Mouse (Mus musculus) right cerebral cortex, postnatal 4 days (tissue): ENCODE measurements around the gene Syvn1.
"Not testable (repeated sequence)": the region's sequence is repeated elsewhere in the genome, so short reads cannot be mapped to it uniquely, and the experiment has no call there.

ENCODE experiments used
- DNase-seq: peaks from one replicate; pipeline ENCODE4 v3.0.0-alpha.2; 2022

Gene Syvn1

DNA sequence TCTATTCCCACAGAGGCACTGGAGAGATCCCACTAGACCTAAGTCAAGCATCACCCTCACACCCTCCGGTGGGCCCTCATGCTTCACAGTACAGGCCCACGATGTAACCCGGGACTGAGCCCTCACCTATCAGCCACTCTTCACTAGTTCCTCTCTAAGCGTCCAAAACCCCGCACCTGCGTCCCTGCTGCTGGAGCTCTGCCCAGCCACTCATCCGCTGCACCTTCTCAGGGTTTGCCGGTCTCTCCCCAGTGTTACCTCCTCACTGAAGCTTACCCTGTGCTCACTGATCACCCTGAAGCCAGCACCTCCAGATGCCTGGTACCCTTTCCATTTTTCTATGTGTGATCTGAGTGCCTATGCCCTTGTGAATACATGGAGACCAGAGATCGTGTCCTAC, 4.1 kb upstream of the Syvn1 start:
- no peak for DNase-seq

DNA sequence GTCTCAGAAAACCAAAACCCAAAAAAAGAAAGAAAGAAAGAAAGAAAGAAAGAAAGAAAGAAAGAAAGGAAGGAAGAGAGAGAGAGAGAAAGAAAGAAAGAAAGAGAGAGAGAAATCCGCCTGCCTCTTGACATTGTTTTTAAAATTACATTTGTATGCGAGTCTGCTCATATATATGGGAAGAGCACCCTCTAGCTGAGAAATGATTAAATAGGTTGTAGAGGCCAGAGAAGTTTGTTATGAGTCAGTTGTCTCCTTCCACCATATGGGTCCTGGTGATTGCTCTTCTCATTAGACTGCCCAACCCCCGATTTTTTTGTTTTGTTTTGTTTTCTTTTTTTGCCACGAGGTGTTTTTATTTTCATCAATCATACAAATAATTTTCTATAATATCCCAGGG, 2.3 kb upstream of the Syvn1 start:
- DNase-seq, result not testable (repeated sequence)

DNA sequence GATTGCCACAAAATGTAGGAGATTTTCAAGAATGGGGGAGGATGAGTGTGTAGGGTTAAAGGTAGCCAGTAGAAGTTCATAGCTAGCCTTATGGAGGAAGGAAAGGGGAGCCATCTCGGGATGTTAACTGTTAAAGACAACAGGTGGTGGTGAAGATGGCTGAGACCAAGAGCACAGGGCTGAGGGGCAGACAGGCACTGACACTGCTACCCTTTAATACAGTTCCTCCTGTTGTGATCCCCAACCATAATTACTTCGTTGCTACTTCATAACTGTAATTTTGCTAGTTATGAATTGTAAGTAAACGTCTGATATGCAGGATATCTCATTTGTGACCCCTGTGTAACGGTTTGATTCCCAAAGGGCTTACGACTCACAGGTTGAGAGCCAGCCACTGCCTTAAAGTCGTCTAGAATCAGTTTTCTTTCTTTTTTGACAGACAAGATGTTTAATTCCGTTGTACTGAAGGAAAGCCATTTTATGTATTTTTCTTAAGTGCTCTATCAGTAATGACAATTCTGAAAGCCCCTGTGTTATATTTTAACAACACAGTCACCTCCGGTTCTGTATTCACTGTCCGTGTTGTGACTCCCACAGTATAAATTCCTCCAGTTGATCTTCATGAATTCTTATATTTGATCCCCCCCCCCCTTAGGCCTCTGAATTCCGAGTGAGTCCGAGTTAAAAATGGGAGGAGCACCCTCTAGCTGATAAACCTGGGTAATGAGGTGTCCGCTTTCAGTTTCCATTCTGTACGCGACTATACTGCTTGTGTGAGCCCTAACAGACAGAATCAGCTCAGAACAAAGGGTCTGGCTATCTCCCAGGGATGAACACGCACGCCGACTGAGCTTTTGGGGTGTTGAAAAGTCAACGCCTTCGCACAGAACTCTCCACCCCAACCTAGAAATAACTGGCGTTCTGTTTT, 746 bp upstream of the Syvn1 start:
- no peak for DNase-seq

DNA sequence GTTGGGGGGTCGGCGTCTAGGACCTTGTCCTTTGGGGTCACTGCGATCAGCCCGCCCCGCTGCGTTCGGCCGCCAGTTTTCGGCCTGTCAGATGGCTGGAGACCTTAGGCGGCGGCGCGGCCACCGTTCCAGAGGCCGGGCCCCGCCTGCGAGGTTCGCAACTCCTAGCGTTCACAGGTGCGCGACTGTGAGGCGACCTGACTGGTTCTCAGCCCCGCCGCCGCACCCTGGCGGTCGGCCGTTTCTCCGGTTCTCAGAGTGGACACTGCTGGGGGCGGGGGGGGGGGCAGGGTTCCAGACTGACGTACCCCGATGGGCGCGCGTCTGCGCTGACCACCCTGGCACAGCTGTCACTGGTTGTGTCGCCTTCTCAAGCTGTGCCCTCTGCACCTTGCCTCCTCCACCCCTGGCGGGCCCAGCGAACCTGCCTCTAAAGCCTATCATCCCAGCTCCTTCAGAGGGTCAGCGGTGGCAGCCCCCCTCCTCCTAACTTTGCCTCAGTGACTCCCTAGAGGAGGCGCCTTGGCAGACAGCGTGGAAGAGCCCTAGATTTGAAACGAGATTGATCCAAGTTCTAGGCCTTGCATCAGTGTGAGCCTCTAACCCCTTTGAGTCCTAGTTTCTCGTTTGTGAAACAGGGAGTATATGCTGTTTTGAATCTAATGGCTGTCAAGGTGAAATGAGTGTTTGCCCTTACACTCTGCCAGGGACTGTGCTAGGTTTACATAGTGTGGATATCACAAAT, 950 bp downstream of the Syvn1 start:
- no peak for DNase-seq

DNA sequence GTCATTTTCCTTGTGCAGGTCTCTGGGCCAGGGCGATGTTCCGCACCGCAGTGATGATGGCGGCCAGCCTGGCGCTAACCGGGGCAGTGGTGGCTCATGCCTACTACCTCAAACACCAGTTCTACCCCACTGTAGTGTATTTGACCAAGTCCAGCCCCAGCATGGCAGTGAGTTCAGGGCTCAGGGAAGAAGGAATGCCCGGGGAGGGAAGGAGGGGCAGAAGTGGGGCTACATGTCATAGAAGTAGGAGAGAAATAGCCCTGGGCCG, 1.5 kb downstream of the Syvn1 start:
- DNase-seq, result no peak

DNA sequence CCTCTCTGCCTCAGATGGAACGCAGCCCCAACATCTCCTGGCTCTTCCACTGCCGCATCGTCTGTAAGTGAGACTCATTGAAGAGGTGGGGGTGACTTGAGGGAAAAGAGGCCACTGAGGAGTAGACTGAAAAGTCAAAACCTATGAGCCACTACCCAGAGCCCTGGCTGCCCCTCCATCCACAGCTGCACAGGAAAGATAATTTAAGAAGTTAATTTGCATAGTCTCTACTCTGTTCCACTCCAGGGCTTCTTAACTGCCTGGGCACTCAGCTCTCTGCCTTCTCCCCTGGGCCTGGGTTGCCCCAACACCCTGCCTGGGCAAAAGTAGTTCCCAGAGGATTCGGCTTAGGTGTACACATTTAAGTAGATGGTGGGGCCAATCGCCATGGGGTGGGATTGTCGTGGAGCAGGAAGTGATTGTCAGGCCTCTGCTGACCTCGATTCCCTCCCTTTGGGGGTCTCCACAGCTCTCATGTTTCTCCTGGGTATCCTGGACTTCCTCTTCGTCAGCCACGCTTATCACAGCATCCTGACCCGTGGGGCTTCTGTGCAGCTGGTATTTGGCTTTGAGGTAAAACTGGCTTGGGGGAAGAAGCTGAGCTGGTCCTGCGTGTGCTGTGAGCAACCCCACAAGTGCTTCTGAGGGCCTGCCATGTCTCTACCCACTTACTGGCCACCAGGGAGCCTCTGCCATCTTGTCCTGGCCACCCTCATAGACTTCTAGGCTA, 2.5 kb downstream of the Syvn1 start:
- no peak for DNase-seq

DNA sequence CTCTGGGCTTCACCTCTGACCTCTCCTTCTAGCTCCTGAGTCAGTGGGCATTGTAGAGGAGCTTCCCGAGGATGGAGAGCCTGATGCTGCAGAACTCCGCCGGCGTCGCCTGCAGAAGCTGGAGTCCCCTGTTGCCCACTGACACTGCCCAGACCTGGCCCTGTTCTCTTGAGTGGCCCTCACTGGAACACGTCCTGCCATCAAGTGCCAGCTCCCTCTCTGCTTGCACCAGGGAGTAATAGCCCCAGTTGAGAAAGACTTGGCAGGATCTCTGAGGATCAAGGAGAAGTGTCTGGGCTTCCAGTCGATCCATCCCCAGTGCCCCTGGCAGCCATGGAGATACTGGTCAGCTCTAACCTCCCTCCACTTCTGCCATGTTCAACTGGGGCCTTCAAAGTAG, 6.1 kb downstream of the Syvn1 start:
- no peak for DNase-seq

DNA sequence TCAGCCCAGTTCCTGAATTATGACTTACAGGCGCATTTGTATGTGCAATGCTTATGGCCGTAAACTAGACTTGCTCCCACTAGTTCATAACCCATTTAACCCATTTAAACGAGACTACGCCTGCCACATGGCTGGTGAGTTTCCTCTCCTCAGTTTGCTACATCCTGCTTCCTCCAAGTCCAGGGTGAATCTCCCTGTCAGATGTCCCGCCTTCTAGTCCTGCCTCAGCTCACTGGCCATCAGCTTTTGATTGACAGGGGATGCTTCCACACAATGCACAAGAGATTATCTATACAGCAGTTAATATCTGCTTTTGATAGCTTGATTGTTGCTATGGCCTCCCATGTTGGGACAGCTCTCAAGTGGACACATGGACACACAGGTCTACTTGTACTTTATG, 7.9 kb downstream of the Syvn1 start:
- no peak for DNase-seq

DNA sequence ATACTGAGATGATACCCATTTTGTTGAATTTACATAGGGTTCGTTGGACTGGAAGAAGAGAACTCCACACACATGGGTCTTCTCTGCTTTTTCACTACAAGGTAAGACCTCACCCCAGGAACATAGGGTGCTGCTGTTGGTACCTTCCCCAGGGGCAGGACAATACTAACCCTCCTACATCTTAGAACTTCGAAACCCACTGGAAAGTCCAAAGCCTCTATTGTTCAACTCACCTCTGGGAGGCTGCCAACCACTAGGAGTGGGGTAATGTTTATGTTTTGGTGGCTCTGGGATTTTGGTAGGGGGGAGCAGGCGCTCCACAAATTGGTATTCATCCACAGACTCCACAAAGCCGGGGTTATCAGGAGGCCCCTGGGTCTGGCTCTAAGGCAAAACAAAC, 10.3 kb downstream of the Syvn1 start:
- DNase-seq, result no peak

DNA sequence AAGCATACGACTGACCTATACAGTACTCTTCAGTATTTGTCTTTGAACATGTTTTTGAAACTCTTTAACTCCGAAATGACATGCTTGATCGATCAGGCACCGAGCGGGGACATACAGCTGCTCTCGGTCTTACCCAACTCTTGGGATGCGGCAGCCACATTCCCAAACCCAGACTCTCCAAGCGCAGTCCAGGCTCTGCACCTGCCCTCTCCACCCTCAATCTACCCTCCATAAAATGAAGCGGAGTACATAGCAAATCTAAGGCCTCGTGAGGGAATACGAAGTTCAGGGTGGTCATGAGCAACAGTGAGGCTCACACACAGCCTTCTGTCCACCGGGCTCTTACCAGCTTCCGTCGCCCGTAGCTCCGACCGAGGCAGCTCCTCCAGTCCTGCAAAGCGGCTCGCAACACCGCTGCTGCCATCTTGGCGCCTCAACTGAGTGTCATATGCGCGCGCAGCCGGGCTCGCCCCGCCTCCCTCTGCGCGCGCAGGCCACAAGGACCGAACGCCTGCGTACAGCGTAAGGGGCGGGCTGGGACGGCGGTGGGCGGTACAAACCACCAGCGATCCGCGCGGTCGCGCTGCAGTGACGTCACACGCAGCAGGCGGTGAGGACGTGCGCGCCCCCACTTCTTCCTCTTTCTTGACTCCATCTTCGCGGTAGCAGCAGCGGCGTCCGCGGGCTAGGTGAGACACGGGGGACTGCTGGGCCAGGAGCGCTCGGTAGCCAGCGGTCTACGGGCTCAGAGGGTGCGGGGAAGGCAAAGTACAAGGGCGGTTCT, 11.1 kb downstream of the Syvn1 start, which contains the start of the genes Mrpl49 and Fau:
TSS of gene Mrpl49 (minus strand) at position 473 of the 784 bp plus-strand sequence.
TSS of gene Fau (plus strand) at position 532 of the 784 bp plus-strand sequence.
- peak; percentile 99 for DNase-seq

DNA sequence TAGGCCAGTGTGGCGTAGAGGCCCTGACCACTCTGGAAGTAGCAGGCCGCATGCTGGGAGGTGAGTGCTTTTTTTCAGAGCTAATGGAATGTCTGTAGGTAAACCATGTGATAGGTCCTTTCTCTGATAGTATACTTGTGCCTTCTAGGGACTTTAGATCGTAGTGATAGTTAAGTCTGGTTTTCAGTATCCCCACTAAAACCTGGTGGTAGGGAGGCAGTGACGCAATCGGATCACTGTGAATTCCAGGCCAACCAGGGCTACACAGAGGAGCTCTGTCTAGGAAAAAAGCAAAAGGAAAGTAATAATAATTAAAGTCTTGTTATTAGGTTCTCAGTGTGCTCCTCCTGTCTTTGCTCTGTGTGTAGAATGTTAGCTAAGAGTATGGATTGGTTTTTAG, 12.1 kb downstream of the Syvn1 start:
- no peak for DNase-seq

DNA sequence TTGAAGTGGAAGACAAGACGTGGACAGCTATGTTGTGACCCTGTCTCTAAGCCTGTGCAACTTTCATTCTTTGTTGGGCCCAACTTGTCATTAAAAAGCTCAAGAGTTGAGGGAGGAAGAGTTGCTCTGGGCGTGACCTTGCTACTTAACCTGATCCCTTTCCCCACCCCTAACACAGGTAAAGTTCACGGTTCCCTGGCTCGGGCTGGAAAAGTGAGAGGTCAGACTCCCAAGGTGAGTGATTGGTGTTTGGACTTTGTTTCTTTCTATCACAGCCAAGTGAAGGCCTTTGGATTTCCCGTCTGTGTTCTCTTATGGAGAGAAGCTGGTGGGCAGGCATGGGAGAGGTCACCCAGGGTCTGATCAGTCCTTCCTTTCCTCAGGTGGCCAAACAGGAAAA, 12.6 kb downstream of the Syvn1 start:
- no peak for DNase-seq

DNA sequence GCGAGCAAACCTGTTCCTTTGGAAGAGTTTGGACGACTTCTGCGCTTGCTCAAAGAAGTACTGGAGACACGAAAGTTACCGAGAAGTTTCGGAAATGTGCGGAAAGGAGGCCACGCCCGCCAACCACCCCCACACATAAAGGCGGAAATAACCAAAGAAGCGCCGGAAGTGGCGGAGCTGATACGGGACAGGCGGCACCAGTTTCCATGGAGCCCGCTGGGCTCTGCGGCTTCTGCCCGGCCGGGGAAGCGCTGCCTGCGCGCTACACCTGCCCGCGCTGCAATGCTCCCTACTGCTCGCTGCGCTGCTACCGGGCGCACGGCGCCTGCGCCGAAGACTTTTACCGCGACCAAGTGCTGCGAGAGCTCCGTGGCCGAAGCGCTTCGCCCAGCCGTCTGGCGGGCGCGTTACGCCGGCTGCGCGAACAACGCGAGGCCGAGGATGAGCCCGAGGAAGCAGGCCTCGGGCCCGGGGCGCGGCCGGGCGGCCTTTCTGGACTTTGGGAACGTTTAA, 14.7 kb downstream of the Syvn1 start, which contains the start of gene Znhit2:
TSS of gene Znhit2 (plus strand) at position 172 of the 513 bp plus-strand sequence.
- peak; percentile 85 for DNase-seq

DNA sequence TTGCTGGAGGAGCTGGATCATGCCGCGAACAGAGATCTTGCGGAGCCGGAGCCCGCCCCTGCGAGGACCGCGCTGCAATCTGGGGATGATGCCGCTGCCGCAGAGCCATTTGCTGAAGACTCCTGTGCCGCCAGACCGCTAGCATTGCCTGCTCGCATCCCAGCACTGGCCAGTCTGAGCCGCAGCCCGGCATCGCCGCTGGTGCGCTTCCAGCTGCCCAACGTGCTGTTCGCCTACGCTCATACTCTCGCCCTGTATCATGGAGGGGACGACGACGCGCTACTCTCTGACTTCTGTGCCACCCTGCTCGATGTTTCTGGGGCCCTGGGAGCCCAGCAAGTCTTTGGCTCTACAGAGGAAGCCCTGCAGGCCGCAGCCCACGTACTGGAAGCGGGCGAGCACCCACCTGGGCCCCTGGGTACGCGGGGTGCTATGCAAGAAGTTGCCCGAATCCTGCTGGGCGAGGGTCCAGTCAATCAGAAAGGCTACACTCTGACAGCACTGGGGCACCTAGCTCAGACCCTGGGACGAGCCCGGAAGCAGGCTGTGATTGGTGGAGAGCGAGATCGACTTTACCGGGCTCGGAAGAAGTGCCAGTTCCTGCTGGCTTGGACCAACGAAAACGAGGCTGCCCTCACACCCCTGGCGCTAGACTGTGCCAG, 15.4 kb downstream of the Syvn1 start:
- peak; percentile 52 for DNase-seq

DNA sequence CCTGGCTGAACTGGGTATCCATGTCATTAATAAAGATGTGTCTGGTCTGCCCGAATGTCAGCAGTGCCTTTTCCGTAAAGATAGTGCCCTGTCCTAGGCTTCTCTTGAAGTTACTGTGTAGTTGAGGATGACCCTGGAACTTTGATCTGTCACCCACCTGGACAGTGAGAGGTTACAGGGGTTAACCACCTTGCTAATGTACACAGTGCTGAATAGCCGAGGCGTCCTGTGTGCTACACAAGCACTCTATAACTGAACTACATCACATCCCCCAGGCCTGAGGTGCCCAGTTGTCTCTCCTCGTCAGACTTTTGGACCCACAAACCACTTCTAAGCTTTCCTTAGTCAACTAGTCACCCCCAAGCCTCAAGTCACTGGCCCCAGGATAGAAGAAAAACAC, 16.0 kb downstream of the Syvn1 start:
- no peak for DNase-seq

DNA sequence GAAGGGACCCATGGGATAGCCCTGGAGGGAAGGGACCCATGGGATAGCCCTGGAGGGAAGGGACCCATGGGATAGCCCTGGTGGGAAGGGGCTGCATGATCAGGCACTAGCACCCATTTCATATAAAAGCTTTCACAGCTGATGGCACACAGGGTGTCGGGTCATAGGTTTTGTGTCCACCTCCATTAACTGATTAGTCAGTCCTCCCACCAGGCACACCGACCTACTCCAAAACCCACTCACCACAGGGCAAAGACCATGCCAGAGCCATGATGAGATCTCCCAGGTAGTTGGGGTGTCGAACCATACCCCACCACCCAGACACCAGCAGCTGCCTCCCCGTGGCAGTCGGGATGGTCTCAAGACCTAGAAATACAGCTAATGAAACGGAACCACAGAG, 16.7 kb downstream of the Syvn1 start:
- no peak for DNase-seq

DNA sequence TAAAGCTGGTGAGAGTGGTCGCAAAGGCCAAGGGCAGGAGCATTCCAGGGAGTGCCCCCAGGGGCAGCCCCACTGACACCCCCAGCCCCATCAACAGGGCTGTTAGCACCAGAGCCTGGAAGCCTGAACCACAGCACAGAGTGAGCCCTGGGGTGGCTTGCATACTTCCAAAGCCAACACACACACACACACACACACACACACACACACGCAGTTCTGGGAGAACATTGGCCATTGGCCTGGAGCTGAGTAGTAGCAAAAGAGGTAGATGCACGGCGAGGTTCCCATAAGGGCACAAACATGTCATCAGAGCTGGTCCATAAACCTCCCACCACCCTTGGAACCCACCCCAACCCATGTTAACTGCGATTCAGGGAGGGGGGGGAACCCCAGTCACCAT, 20.2 kb downstream of the Syvn1 start:
- peak; percentile 32 for DNase-seq

DNA sequence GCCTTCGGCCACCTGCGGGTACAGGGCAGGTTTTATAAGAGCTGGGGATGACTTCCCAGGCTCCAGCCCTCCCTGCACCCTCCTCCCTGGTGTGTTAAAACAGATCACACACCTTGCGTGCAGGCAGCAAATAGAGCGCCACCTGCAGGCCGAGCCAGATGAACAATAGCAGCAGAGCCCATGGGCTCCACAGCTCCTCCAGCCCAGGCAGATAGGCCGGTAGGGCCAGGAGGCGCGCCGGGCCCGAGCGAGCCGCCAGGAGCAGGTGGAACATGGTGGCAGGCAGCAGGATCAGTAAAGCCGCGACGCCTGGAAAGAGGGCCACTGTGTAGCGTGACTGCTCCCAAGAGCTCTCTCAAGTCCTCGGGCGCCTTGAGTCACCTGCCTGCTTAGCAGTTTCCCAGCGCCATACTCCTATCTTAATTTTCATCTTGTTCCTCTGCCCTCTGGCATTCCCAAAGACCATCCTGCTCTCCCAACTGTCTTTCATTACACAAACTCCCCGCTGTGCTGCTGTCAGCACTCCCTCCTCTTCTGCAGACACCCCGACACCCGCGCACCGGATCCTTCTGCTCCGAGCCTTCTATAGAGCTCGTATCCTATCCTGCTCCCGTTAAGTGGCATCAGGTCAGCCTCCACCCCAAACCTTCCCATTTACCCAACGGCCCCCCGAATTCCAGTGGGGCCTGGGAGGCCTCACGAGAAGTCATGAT, 20.8 kb downstream of the Syvn1 start:
- DNase-seq, result peak; percentile 92

DNA sequence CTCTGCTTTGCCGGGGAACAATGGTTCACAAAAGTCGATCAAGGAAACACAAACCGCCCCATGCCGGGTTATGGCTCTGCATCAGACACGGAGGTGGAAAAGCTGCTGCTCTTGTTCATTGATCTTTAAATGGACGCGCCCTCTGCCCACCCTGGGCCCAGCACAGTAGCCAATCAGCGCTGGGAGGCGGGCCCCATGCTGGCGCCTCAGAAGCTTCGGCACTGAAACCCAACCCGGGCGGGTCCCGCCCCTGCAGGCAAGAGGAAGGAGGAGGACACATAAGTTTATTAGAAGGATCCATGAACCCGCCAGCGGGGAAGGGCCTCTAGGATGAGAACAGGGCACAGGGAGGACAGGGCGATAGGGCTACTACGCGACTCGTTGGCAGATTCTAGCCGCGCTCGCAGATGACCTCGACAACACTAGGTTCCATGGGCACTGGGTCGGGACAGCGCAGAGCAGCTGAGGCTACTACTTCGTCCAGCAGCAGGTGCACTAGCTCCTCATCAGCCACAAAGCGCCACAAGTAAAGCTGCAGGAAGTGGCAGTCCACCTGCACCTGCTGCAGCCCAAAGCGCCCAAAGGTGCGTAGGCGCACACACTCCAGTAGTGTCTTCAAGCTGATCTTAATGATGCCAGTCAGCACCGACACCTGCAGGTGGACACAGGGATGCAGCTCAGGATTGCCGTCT, 21.5 kb downstream of the Syvn1 start, which contains the start of gene Tm7sf2:
TSS of gene Tm7sf2 (minus strand) at position 650 of the 692 bp plus-strand sequence.
- DNase-seq, result peak; percentile 87

DNA sequence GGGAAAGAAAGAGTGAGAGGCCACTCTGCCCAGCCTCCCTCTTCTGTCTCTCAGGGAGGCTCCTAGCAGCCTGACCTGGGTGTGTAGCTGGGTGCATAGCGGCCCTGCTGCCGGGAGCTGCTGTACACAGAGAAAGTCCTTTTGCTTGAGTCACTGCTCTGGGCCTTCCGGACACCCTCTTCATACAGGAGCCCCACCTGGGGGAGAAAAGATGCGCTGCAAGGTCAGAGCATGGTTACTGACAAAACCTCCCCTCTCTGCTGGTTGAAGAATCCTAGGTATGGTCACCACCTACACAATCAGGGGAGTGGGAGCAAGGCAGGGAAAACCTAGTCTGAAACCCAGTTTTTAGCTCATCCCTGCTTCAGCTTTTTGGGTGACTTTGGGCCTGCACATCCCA, 22.6 kb downstream of the Syvn1 start:
- no peak for DNase-seq
